Mouse (Mus musculus) MN1 (cell line): ENCODE measurements around the gene Nup153.

ENCODE experiments used
- DNase-seq: peaks from one replicate; pipeline ENCODE4 v3.0.0-alpha.2; 2016; ENCODE audit warnings: low spot score

Nup153 gene

DNA sequence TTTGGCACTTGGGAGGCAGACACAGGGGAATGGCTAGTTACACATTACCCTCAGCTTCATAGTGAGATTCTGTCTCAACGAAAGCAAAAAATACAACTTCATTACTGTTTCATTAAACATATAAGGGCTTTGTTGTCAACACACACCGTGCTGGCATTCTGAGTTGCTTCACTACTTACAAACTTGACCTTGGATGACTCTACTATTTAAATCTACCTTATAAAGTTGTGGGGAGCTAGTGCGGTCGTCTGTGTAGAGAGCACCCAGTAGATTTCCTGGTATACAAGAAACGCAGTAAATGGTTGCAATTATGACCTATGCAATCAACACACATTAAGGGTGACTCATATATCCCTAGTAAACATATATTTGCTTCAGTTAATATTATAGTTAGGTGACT, 671 bp upstream of the Nup153 start:
- DNase-seq: peak; percentile 17

DNA sequence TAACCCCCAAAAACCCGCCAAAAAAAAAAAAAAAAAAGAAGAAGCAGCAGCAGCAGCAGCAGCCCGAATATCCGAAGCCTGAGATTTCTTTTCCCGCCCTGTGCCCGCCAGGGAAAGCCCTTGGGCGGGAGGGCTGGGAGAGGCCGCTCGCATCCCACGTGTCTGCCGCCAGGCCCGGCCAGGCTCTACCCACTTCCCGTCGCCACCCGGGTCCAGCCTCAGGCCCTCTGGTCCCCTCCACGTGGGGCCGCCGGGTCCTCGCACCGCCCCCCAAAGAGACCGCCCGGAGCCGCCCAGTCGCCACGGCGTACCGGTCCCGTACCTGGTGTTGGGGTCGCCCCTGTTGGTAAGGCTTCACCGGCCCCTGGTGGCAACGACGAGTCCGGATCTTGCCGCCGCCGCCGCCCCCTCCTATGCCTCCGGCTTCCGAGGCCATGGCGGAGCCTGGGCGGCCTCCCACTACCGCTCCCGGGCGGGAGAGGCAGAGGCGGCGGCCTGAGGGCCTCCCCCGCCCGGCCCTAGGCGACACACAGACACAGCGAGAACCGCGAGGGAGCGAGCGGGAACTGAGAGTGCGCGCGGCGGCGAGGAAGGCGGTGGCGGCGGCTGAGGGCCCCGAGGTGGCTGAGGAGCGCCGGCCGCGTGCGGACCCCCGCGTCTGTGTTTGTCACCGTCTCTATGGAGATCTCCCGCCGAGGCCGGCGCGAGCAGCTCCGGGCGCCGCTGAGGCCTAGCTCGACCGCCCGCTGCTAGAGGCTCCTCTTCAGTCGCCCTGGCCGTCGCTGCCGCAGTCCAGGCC, 503 bp downstream of the Nup153 start:
- peak; percentile 74 for DNase-seq

DNA sequence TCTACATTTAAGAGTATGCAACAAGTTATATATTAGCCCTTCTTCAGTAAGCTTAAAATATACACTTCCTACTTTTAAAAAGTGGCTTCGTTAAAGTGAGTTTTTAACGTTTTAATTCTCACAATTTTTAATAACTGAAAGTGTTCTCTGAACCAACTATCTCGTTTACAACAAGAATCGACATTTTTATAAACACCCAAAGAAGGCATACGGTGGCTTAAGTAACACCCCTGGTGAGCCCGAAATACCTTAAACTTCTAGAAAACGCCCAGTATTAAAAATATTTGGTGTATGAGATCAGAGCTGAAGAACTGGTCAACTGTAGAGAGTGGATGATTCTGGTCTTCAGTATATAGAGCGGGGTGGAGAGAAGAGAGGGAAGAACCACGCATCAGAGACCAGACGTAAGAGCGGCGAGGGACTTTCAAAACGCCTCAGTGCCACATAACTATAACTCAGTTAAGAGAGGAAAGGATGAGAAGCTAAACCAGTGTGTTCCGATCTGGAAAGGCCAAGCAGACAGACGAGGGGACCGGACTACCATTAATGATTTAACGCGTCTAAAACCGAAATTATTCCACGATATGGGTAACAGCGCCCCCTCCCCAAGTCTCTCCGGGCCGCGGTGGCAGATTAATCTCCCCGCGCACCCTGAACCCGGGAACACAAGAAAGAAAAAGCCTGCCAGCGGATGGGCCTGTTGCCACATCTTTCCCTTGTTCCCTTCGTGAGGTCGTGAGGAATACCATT, 1.3 kb downstream of the Nup153 start:
- peak; percentile 34 for DNase-seq

DNA sequence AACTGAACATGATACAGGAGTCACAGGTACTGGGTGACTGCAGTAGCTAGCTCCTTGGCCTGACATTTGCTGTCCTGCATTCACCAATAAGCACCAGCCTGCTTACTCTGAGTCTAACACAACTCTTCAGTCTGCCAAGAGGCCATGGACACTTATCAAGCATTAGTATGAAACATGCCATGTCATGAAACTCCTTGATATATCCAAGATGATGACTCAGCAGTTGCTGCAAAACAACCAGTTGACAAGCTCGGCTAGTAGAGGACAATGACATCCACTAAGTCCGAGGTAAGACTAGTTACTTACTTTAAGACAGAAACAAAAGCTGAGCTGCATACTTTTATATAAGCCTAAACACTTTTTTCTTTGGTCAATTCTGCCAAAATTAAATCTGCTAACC, 2.5 kb downstream of the Nup153 start:
- peak; percentile 23 for DNase-seq

DNA sequence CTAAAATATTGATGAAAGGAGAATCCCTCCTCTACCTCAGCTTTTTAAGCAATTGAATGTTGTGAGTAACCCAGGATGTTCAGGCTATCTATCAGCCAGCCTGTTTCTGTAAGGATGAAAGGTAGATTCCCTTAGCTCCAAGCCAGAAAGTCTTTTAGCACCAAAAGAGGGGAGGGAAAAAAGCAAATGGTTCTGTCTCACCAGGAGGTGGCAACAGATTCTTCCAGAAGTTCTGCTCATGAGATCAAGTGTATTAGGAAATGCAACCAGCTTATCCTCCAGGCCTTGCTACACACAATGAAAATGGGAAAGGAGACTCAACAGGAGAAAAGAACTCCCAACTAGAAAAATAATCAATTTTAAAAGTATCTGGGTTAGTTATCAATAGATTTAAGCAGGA, 3.4 kb downstream of the Nup153 start:
- DNase-seq: peak; percentile 20

DNA sequence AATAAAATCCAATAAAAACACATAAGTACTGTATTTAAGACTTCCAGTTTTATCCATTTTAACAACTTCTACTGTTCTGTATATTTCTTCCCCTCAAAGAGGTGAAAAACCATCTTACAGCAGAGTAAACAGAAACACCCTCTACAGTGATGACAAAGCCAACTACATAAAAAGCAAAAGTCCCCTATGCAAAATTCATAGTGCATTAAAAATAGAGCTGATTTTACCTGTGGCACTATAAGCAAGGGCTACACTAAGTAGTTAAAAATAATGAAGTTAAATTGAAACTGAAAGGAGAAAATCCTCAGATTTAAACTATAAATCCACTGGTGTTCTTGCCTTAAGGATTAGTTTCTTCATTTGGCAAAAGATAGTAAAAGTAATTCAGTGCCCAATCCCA, 6.7 kb downstream of the Nup153 start:
- DNase-seq: no peak

DNA sequence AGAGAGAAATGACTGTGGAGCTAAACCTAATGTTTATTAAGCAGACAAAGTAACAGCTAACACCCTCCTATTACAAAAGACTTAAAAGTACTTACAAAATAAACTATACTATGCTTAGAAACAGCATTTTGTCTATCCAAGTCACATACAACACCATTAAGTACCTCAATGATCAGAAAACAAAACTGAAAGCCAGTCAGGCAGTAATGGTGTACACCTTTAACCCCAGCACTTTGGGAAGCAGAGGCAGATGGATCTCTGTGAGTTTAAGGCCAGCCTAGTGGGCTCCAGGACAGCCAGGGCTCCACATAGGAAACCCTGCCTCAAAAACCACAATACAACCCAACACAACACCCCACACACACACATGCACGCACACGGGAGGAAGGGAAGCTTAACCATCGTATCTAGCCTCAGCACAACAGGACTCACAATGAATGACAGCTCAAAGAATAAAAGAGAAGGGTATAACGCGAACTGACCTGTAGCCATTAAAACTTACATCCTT, 8.8 kb downstream of the Nup153 start:
- no peak for DNase-seq

DNA sequence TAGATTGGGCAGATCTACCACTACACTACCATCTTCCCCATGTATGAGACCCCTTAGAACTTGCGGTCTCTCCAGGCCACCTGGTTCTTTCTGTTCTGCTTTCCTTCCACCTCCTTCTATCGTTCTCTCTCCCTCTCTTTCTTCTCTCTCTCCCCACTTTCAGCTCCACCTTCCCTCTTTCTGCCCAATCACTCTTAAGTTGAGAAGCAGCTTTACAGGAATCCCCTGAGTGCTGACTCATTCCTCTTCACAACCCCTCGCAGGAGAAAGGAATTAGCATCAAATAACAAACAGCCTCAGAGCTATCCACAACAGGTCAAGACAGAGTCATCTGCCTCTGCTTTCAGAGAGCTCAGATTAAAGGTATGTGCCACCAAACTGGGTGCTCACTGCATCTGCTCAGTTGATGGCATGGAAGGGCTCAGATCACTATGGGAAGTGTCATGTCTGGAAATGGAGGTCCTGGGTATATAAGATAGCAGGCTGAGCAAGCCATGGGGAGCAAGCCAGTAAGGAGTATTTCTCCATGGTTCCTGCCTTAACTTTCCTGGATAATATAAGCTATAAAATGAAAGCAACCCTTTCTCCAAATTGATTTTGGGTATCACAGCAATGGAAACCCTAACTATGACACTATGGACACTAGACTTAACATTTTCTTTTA, 11.6 kb downstream of the Nup153 start:
- peak; percentile 30 for DNase-seq

DNA sequence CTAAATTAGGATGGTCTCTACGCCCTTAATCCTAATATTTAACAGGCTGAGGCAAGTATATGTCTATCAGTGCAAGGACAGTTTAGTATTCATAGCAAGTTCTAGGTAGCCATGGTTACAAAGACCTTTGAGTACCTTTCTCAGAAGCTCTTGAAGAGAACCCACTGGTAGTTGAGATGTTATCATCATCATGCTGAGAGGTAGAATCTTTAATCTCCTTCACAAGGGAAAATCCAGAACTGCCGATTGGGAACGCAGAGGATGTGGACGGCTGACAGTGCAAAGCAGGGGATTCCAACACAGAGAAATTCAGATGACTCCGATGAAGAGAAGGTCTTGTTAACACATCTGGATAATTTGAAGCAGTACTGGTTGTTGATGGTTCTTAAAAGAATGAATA, 14.3 kb downstream of the Nup153 start:
- DNase-seq: no peak

DNA sequence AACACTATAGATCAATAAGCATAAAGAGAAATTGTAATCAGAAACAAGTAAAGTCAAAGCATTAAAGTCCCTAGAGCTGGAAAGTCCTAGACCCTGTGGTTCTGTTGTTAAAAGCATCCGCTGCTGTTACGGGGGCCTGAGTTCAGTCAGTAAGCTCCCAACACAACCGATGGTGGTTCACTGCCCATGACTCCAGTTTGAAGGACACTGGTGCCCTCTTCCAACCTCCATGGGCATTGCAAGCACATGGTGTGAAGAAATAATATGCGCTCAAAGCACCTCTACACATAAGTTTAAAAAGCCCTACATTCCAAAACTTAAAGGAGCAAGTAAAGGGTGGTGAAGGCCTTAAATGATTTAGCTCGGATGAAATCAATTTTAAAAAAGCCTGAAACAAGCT, 24.6 kb downstream of the Nup153 start:
- no peak for DNase-seq

DNA sequence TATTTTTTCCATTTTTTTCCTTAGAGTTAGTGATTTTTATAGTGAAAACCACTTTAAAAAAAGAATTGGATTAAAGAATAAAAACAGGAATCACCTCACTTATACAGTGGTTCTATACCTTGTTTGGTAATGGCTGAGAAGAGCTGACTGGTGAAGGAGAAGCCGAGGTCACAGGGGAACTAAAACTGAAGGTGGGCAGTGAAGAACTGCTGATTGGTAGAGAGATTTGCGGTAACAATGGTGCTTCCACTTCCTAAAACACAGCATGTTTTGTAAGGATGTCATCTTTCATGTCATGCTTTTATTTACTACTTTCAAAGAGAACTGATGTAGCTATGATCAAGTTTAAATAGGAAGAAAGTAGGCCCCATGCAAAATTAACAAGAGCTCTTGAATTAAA, 26.3 kb downstream of the Nup153 start:
- no peak for DNase-seq

DNA sequence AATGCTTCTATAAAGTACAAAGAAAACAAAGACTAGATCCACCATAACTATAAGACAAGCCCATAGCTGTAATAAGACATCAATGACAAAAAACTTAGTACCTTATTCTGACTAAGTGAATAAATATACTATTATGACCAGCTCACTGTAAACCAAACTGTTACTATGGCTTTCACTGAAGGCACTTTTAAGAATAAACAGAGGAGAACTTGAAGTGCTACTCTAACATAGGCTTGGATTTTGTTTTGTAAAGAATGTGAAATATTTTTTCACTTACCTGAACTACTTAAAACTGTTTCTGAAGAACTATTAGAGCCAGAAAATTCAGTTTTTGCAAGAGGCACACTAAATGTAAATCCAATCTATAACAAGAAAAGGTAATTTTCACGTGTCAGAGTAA, 28.4 kb downstream of the Nup153 start:
- DNase-seq: no peak

DNA sequence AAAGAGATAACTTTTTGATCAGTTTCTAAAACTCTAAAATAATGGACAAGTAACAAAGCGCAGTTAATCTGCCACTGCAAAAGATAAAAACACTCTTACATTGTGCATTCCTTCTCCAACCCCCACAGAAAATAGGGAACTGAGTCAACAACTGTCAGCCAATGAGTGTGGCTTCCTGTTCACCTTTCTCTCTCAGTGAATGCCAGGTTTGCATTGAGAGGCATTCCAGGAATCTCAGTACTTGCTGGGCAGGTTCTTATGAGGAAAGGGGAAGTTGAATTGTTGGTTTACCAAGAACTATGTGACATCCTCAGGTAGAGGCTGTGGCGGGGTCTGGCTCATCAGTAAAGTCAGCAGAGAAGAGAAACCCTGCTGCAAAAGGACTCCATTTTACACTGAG, 31.0 kb downstream of the Nup153 start:
- no peak for DNase-seq

DNA sequence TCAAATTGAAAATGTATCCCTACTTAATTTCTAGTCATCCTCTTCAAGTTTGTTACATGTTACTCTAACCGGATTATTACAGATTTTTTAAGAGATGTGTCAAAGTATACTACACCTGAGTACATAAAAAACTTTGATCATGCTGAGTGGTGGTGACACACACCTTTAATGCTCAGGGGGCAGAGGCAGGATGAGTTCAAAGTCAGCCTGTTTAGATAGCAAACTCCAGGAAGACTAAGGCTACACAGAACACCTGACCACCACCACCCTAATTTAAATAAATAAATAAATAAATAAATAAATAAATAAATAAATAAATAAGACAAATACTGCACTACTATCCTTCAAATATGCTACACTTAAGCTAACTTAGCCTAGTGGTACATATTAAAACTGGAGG, 31.8 kb downstream of the Nup153 start:
- no peak for DNase-seq

DNA sequence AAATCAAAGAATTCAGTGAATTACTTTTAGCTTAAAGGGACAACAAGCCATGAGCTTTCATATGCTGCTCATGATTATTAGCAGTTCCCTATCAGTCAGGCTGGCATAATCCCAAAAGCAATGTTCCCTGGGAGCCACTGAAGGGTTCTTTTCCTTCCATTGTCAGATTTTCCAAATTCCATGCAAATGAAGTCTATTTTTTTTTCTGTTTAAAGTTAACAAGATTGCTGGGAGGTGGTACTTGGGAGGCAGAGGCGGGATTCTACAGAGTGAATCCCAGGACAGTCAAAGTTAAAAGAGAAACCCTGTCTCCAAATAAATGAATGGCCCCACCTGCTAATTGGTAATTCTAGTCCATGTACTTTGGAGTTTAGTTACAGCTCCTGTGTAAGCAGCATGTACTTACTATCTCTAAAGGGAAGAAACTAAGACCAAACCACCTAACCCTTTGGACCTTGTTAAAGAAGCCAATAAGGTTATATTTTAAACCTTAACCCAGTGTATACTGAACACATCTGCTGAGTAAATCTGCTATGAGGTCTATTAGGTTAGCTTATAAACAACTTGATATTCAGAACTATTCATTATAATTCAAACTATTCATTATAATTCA, 32.3 kb downstream of the Nup153 start:
- no peak for DNase-seq

DNA sequence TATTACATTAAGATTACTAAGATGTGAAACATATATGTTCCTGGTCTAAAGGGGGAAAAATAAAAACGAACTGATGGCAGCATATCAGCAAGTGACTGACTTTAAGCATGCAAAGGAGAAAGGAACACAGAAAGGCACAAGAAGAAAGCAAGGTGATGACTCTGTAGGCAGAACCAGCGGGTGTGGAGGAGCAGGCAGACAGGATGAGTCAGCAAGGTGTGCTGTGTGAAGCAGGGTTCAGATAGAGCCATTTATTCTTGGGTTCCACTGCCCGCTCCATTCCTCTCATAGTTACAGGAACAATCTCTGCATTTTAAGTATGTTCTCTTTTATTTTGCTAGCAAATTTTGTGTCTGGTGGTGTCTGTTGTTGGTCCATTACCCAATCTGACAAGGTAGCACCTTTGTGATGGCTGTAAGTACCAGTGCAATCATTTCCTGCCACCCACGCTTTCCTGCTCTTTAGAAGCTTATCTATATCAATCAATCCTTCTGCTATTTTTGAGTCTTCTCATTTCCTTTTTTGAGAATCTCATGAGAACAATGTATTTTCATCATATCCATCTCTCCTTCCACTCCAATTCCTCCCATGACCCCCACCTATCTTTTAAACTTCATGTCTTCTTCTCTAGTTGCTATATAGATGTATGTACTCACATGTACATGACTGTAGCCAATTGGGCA, 37.0 kb downstream of the Nup153 start:
- no peak for DNase-seq

DNA sequence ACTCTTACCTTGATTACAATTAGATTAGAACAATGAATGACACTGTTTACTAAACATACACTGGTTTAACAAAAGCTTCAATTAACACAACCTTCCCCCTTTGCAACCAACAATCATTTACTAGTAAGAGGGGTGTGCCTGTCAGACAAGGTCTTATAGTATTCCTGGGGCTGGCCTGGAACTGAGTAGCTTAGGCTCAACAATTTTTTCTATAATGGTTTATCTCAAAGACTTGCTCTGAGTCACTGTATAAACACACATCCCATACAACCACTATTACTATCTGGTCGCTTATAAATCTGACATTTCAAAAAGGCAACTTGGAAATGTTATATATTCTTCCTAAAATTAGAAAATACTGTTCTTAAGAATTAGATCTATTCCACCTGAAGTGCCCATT, 44.4 kb downstream of the Nup153 start:
- no peak for DNase-seq

DNA sequence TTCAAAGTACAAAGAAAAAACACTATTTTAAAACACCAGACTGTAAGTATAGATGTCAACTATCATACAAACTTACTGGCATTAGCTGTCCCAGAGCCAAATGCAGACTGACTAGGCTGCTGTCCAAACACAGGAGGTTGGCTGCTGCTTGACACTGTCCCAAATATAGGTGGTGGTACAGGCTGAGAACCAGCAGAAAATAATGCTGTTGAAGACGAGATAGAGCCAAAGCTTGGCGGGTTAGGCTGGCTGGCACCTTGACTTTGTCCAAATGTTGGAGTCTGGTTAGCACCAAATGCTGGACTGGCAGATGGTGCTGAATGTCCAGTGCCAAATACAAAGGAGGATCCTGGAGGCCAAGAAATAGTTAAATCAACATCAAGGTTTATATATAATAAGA, 44.8 kb downstream of the Nup153 start:
- DNase-seq: no peak

DNA sequence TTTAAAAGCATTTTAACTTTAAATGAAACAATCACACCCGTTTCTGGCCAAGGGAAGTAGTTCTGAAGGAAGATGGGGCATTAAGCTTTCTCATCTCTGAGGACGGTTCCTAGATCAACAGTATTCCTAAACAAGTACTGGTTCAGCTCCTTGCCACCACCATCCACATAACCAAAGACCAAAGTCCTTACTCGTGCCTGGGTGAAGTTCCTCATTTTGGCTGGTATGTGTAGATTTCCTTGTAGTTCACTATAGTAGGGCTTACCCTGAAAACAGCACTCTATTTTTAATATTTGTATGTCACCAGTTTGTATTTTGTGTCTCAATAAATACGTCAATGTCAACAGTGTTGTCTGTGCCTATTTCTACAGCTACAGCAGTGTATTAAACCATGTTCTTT, 50.0 kb downstream of the Nup153 start:
- DNase-seq: no peak

DNA sequence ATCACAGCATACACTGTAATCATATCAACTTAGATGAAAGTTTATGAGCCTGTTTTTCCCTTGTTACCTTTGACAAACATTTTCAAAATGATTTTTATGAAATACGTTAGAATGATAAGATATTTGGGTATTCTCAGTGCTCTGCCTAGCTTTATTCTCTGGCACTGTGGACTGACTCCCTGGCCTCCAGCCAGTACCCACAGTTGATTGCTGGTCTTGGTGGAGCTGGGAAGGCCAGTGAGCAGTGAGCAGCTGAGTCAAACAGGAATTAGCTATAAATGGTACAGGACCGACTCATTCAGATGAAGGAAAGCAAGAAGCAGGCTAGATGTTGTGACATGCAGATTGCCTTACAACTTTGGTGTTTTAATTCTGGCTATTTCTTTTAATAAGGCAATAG, 53.1 kb downstream of the Nup153 start:
- peak; percentile 18 for DNase-seq

DNA sequence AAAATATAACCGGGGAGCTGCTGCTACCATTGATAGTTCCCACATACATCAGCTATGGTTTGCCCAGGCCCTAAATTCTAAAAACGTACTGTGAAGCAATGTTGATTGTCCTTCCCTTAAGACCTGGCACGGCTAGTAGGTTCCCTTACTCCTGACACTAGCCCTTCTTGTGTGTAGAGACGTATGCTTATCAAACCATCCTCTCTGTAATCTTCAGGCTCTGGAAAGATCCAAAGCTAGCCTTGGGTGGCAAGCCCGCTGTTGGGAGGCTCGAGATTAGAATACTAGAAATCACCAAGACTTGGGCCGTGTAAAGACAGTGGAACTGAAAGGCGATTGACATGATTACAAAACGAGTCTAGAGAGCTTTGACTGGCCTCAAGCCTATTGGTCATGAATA, 57.2 kb downstream of the Nup153 start:
- peak; percentile 9 for DNase-seq
